Mouse (Mus musculus) heart, postnatal 0 days (tissue): Measurements from ENCODE around the gene Rasl11b. TPM values are rescaled to one million over a fixed set of nuclear protein-coding genes. Genes with fewer than 3 reads are reported as not detected.

Experiments used
- ATAC-seq: fragments of 200-750 bp; cut with Nextera tagmentation; 2 replicates; pipeline ENCODE4 v1.8.0; 2017; ENCODE audit warnings: low read depth, moderate number of reproducible peaks, moderate library complexity; ENCODE audit not compliant: insufficient read depth
- DNase-seq: peaks from one replicate; pipeline ENCODE4 v3.0.0-alpha.2; 2016; ENCODE audit warnings: low spot score
- H3K27ac ChIP-seq: fragments of 300-500 bp; sonication (generic); 2 replicates; pipeline ENCODE4 v1.5.1; 2014; ENCODE audit warnings: low read depth, mild to moderate bottlenecking
- H3K27me3 ChIP-seq: fragments of 300-500 bp; sonication (generic); 2 replicates; pipeline ENCODE4 v1.6.1; 2014; ENCODE audit warnings: low read length, mixed read lengths; ENCODE audit not compliant: control insufficient read depth, insufficient read depth
- H3K36me3 ChIP-seq: fragments of 300-500 bp; sonication (generic); replicated peaks from 2 replicates; pipeline ENCODE4 v1.6.1; 2014; ENCODE audit warnings: low read length, mixed read lengths; ENCODE audit not compliant: control insufficient read depth, insufficient read depth
- H3K4me1 ChIP-seq: fragments of 300-500 bp; sonication (generic); 2 replicates; pipeline ENCODE4 v1.6.1; 2014; ENCODE audit warnings: antibody characterized with exemption; ENCODE audit not compliant: control insufficient read depth, insufficient read depth
- H3K4me2 ChIP-seq: fragments of 300-500 bp; sonication (generic); 2 replicates; pipeline ENCODE4 v1.6.1; 2014; ENCODE audit warnings: low read depth, mild to moderate bottlenecking, low read length, moderate library complexity
- H3K4me3 ChIP-seq: fragments of 300-500 bp; sonication (generic); 2 replicates; pipeline ENCODE4 v1.5.1; 2014; ENCODE audit warnings: low read depth, low read length
- H3K9ac ChIP-seq: fragments of 300-500 bp; sonication (generic); replicated peaks from 2 replicates; pipeline ENCODE4 v1.6.1; 2014; ENCODE audit warnings: low read depth, low read length, mixed read lengths
- H3K9me3 ChIP-seq: fragments of 300-500 bp; sonication (generic); replicated peaks from 2 replicates; pipeline ENCODE4 v1.6.1; 2016; ENCODE audit warnings: low read length; ENCODE audit not compliant: control insufficient read depth
- CTCF ChIP-seq: IDR thresholded peaks from 2 replicates; pipeline ENCODE4 v1.5.1; 2016; ENCODE audit warnings: antibody characterized with exemption, control low read depth, low read depth
- EP300 ChIP-seq: IDR thresholded peaks from 2 replicates; pipeline ENCODE4 v1.6.1; 2016; ENCODE audit warnings: antibody characterized with exemption, low read depth
- WGBS: fragments of 180-500 bp; shearing (Covaris S2); extraction: QIAGEN DNeasy Blood & Tissue Kit; methylation state at CpG from one replicate; pipeline ENCODE4 v1.1.7; 2014; 5-methylcytosine and 5-hydroxymethylcytosine counted together
- polyA plus RNA-seq: library from polyadenylated mRNA; unstranded; fragments of >200 nt; fragmentation: Nextera tagmentation; extraction: Ambion mirVana; gene quantifications from 2 replicates; pipeline ENCODE4 v1.2.1, GENCODE M21; 2015
- total RNA-seq: library from RNA; depleted of rRNA; stranded (reverse); fragments of >200 nt; gene quantifications from 2 replicates; pipeline ENCODE4 v1.2.3, GENCODE M21; 2014; ENCODE audit warnings: low replicate concordance

The Rasl11b gene
- total and polyA plus RNA-seq, 2 experiments from 2014 or later = 24.5 to 67.8 TPM

DNA sequence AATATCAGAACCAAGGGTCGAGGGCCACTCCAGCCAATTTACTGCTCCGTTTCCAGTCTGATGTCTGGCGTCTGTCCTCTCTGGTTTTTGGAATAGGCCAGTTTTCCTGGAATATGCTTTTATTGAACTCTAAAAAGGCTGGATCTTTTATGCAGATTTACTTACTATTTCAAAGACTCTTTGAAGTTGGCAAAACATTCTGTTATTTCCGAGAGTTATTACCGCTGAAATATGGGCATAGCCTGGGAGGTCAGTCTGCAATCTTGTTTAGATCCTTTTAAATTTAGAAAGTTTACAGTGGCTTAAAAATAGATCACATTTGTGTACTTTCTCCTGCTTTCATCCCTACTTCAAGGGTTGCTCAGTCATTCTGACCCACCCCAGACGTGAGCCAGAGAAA is 29.4 kb downstream of the Rasl11b start:
- DNase-seq (no peak), ATAC-seq (no peak)
- Histone ChIP-seq H3K9ac (no peak overlapping the region), H3K9me3 (no peaks in the 10 kb centered on the region), H3K27me3 (no peaks in the 10 kb centered on the region), H3K4me3 (no peak overlapping the region), H3K36me3 (no peaks in the 10 kb centered on the region), H3K27ac (no peak overlapping the region), H3K4me2 (no peak overlapping the region), H3K4me1 (no peaks in the 10 kb centered on the region)
- WGBS = 88% methylated on average over 6 of the region's 6 CpGs
- TF ChIP-seq CTCF (no peak), EP300 (no peak)

DNA sequence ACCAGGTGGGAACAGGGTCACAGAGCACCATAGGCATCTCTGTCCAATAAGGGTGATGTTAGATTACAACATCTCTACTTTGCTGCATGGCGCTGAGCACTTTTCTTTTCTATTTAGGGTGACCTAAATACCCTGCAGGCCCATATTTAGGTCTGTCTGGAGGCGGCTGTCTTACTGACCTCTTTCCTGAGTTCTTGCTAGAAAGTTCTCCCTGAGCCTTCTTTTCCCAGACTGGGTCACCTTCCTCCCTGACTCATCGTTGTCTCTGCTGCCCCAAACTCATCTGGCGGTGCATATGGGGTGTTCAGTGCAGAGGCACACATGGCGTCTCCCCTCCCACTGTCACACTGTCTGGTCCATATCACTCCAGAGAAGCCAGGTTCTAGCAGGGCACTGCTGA is 31.1 kb downstream of the Rasl11b start:
- peaks cover 13% of the 10 kb centered on the region for H3K4me1 ChIP-seq
- DNase-seq = no peak
- TF ChIP-seq CTCF = no peak
- TF ChIP-seq EP300 = no peak
- H3K9ac ChIP-seq = no peak overlapping the region
- no peak overlapping the region for H3K4me3 ChIP-seq
- no peaks in the 10 kb centered on the region for H3K27me3 ChIP-seq
- H3K36me3 ChIP-seq = no peaks in the 10 kb centered on the region
- no peaks in the 10 kb centered on the region for H3K9me3 ChIP-seq
- WGBS = 84% methylated on average over 5 of the region's 5 CpGs
- H3K27ac ChIP-seq = no peak overlapping the region
- no peak overlapping the region for H3K4me2 ChIP-seq
- no peak for ATAC-seq

DNA sequence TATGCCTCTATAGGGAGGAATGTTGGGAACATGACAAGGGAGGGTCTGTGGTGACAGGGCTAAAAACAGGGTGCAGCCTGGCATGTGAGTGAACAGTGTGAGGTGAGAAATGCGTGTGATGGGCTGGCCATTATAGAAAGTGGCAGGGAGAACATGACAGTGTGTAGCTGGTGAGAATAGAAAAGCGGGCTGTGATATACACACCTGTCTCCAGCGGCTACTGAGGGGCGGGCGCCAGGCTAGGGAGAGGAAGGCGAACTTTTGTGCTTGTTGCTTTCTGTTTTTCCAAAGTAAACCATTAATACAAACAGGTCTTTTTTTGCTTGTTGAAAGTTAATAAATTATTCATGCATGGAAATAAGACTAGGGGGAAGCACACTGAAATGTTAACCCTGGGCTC is 32.3 kb downstream of the Rasl11b start:
- no peak overlapping the region for H3K27ac ChIP-seq
- TF ChIP-seq CTCF = no peak
- no peak for TF ChIP-seq EP300
- DNase-seq = no peak
- 93% methylated on average over 6 of the region's 6 CpGs for WGBS
- no peak for ATAC-seq
- H3K9ac ChIP-seq = no peak overlapping the region
- no peak overlapping the region for H3K4me2 ChIP-seq
- H3K36me3 ChIP-seq = no peaks in the 10 kb centered on the region
- H3K9me3 ChIP-seq = no peaks in the 10 kb centered on the region
- no peaks in the 10 kb centered on the region for H3K27me3 ChIP-seq
- no peak overlapping the region for H3K4me3 ChIP-seq
- H3K4me1 ChIP-seq = peaks cover 13% of the 10 kb centered on the region

DNA sequence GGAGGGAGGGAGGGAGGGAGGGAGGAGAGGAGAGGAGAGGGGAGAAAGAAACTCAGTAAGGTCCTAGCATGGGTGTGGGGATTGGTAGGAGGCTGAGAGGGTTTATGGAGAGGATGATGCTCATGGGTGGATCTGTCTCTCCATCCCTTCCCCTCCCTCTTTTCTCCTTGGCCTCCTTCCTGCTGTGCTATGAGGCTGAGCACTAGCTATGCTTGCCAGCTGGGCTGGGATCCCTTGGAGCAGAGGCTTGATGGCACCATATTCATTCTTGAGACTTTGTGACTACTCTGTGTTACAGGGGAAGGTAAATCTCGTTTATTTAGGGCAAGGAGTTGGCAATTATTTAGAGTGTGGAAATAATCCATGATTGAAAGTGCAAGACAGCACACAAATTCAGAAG is 33.9 kb downstream of the Rasl11b start:
- H3K27me3 ChIP-seq = no peaks in the 10 kb centered on the region
- 74% methylated on average over 1 of the region's 1 CpGs for WGBS

DNA sequence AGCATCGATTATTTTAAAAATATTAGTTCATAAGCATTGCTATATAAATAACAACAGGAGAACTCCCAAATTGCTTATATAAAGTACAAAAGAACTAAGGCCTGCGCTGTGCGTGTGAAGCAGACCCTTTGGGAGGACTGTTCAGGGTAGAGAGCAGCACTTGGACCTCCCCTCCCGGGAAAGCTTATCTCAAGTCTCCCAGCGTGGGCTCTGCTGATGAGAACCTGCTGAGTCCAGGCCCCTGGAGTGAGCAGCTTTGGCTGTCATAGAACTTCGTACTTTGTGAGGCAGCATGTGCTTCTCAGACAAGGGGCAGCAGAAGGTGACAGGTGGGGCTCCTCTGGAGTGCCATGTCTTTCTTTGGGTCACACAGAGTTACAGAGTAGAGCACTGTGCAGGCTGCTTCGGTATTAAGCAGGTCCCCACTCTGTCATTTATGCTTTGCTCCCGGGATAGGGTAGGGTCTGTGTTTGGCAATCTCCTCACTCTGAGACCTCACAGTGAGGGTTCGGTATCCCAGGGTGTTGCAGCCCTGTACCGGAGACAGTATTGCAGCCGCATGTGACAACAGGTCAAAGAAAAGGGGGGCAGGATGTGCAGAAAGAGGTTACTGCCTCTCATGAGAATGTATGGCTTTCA is 34.8 kb downstream of the Rasl11b start:
- Histone ChIP-seq H3K9me3 (no peaks in the 10 kb centered on the region), H3K27me3 (no peaks in the 10 kb centered on the region), H3K27ac (peak overlapping the region; percentile 56), H3K4me1 (peaks cover 13% of the 10 kb centered on the region), H3K4me2 (no peak overlapping the region), H3K36me3 (no peaks in the 10 kb centered on the region), H3K4me3 (no peak overlapping the region), H3K9ac (no peak overlapping the region)
- TF ChIP-seq EP300 = no peak
- no peak for TF ChIP-seq CTCF
- ATAC-seq = 0 out of 2 replicates have a peak, but pooled peaks have one; percentile 18
- DNase-seq = no peak
- WGBS = 35% methylated on average over 11 of the region's 11 CpGs

More for the DNA sequence above, 33.9 kb downstream of the Rasl11b start:
- H3K27ac ChIP-seq = no peak overlapping the region
- H3K9me3 ChIP-seq = no peaks in the 10 kb centered on the region
- no peak overlapping the region for H3K9ac ChIP-seq
- TF ChIP-seq EP300 = no peak
- no peak for TF ChIP-seq CTCF
- peaks cover 13% of the 10 kb centered on the region for H3K4me1 ChIP-seq
- no peaks in the 10 kb centered on the region for H3K36me3 ChIP-seq
- H3K4me3 ChIP-seq = no peak overlapping the region
- ATAC-seq (no peak), DNase-seq (no peak)
- no peak overlapping the region for H3K4me2 ChIP-seq

DNA sequence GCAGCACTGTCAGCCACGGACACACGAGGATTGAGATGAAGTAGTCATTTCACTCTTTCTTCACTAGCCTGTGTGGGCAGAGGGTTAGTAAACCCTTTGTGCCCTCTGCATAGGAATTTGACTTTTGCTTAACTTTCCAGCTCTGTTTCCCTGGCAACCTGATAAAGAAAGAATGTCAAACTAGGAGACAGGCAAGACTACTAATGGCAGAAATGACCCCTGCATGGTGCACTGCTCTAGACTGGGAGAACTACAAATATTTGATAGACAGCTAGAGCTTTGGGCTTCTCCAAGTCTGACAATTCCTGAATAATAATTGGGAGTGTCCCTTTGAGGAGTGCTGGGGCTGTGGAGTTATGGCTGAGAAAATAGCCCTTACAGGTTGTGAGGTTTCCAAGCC is 35.4 kb downstream of the Rasl11b start:
- no peak overlapping the region for H3K4me3 ChIP-seq
- no peaks in the 10 kb centered on the region for H3K27me3 ChIP-seq
- no peaks in the 10 kb centered on the region for H3K36me3 ChIP-seq
- H3K4me2 ChIP-seq = no peak overlapping the region
- peak overlapping the region; percentile 17; the same call in 1 of the 2 replicates for H3K27ac ChIP-seq
- ATAC-seq (peak; percentile 75), DNase-seq (peak; percentile 71)
- no peak overlapping the region for H3K9ac ChIP-seq
- H3K9me3 ChIP-seq = no peaks in the 10 kb centered on the region
- 25% methylated on average over 2 of the region's 2 CpGs for WGBS
- peaks cover 13% of the 10 kb centered on the region for H3K4me1 ChIP-seq
- TF ChIP-seq CTCF (no peak), EP300 (no peak)
